Mouse (Mus musculus) MEL (cell line): ENCODE data around the gene Lce1f. TPM values are rescaled to one million over a fixed set of nuclear protein-coding genes. Genes with fewer than 3 reads are reported as not detected.

Experiments used
- DNase-seq: peaks from one replicate; pipeline ENCODE4 v3.0.0; 2011; ENCODE audit warnings: low read depth, low spot score
- H3K27ac ChIP-seq: 2 replicates; pipeline ENCODE4 v1.5.1; 2012; ENCODE audit warnings: low read depth, mild to moderate bottlenecking, control low read depth, low read length, moderate library complexity; ENCODE audit not compliant: control insufficient read depth
- H3K27me3 ChIP-seq, 2 experiments: fragments of 150-350 bp in 1 of 2; sonication (generic) in 1 of 2; 2 replicates each; pipeline ENCODE4 v1.6.1; 2012; ENCODE audit warnings: low read length in 2 of 2, mild to moderate bottlenecking in 2 of 2, improper control_type of control experiment in 1 of 2, moderate library complexity in 1 of 2; ENCODE audit not compliant: insufficient read depth in 2 of 2, control insufficient read depth in 1 of 2
- H3K36me3 ChIP-seq, 2 experiments: 2 replicates each; pipeline ENCODE4 v1.6.1; 2012 to 2014; ENCODE audit warnings: low read length in 2 of 2, improper control_type of control experiment in 1 of 2, inconsistent platforms in 1 of 2, mild to moderate bottlenecking in 1 of 2; ENCODE audit not compliant: insufficient read depth in 2 of 2, control insufficient read depth in 1 of 2
- H3K4me1 ChIP-seq, 2 experiments: fragments of 150-350 bp in 1 of 2; sonication (generic) in 1 of 2; 2 replicates each; pipeline ENCODE4 v1.6.1; 2012; ENCODE audit warnings: low read length in 2 of 2, improper control_type of control experiment in 1 of 2, mild to moderate bottlenecking in 1 of 2; ENCODE audit not compliant: insufficient read depth in 2 of 2, control insufficient read depth in 1 of 2
- H3K4me3 ChIP-seq, 2 experiments: fragments of 150-350 bp in 1 of 2; sonication (generic) in 1 of 2; 2 replicates each; pipeline ENCODE4 v1.5.1; 2012; ENCODE audit warnings: low read depth in 2 of 2, low read length in 2 of 2, mild to moderate bottlenecking in 2 of 2, moderate library complexity in 2 of 2, control low read depth in 1 of 2, improper control_type of control experiment in 1 of 2; ENCODE audit not compliant: control insufficient read depth in 1 of 2, insufficient read depth in 1 of 2
- H3K79me2 ChIP-seq: 2 replicates; pipeline ENCODE4 v1.6.1; 2012; ENCODE audit warnings: mild to moderate bottlenecking, low read length, moderate library complexity; ENCODE audit not compliant: control insufficient read depth, poor library complexity, insufficient read depth
- H3K9ac ChIP-seq: 2 replicates; pipeline ENCODE4 v1.6.1; 2012; ENCODE audit warnings: low read depth, mild to moderate bottlenecking, control low read depth, low read length, moderate library complexity; ENCODE audit not compliant: control insufficient read depth, poor library complexity, severe bottlenecking
- H3K9me3 ChIP-seq: fragments of 150-350 bp; sonication (generic); replicated peaks from 2 replicates; pipeline ENCODE4 v1.6.1; 2012; ENCODE audit warnings: mild to moderate bottlenecking, low read length, improper control_type of control experiment, moderate library complexity; ENCODE audit not compliant: insufficient read depth
- CHD1 ChIP-seq: IDR thresholded peaks from 2 replicates; pipeline ENCODE4 v1.6.1; 2012; ENCODE audit warnings: low read depth, mild to moderate bottlenecking, inconsistent platforms, low read length, improper control_type of control experiment
- CTCF ChIP-seq, 3 experiments: IDR thresholded peaks in 2 of 3; conservative IDR thresholded peaks in 1 of 3; 2 replicates each; pipeline ENCODE4 v1.5.1; 2011 to 2012; ENCODE audit warnings: low read length in 3 of 3, low read depth in 2 of 3, mild to moderate bottlenecking in 2 of 3, improper control_type of control experiment in 1 of 3, inconsistent platforms in 1 of 3, mixed read lengths in 1 of 3, moderate library complexity in 1 of 3; ENCODE audit not compliant: control insufficient read depth in 1 of 3, insufficient read depth in 1 of 3, poor library complexity in 1 of 3, severe bottlenecking in 1 of 3
- E2F4 ChIP-seq: IDR thresholded peaks from 2 replicates; pipeline ENCODE4 v1.6.1; 2011; ENCODE audit warnings: low read depth, low read length, improper control_type of control experiment, borderline replicate concordance
- EP300 ChIP-seq, 2 experiments: IDR thresholded peaks; 2 replicates each; pipeline ENCODE4 v1.6.1; 2011; ENCODE audit warnings: improper control_type of control experiment in 2 of 2, low read length in 2 of 2, low read depth in 1 of 2, mild to moderate bottlenecking in 1 of 2
- ETS1 ChIP-seq: IDR thresholded peaks from 2 replicates; pipeline ENCODE4 v1.6.1; 2012; ENCODE audit warnings: low read depth, mild to moderate bottlenecking, inconsistent platforms, low read length, improper control_type of control experiment, moderate library complexity
- GABPA ChIP-seq: IDR thresholded peaks from 2 replicates; pipeline ENCODE4 v1.6.1; 2012; ENCODE audit warnings: low read depth, mild to moderate bottlenecking, inconsistent platforms, low read length, improper control_type of control experiment, moderate library complexity
- JUND ChIP-seq: IDR thresholded peaks from 2 replicates; pipeline ENCODE4 v1.6.1; 2011; ENCODE audit warnings: low read depth, mild to moderate bottlenecking, improper control_type of control experiment, low read length
- MAFK ChIP-seq: IDR thresholded peaks from 2 replicates; pipeline ENCODE4 v1.6.1; 2011; ENCODE audit warnings: low read depth, mild to moderate bottlenecking, low read length, improper control_type of control experiment, borderline replicate concordance
- MAX ChIP-seq: IDR thresholded peaks from 2 replicates; pipeline ENCODE4 v1.6.1; 2011; ENCODE audit warnings: low read length, improper control_type of control experiment
- MAZ ChIP-seq: IDR thresholded peaks from 2 replicates; pipeline ENCODE4 v1.6.1; 2012; ENCODE audit warnings: low read depth, mild to moderate bottlenecking, inconsistent platforms, low read length, improper control_type of control experiment
- MXI1 ChIP-seq: IDR thresholded peaks from 2 replicates; pipeline ENCODE4 v1.6.1; 2011; ENCODE audit warnings: mild to moderate bottlenecking, low read depth, low read length, improper control_type of control experiment
- NELFE ChIP-seq: IDR thresholded peaks from 2 replicates; pipeline ENCODE4 v1.6.1; 2011; ENCODE audit warnings: low read depth, low read length, improper control_type of control experiment
- RCOR1 ChIP-seq: IDR thresholded peaks from 2 replicates; pipeline ENCODE4 v1.6.1; 2012; ENCODE audit warnings: low read depth, mild to moderate bottlenecking, inconsistent platforms, low read length, improper control_type of control experiment
- SIN3A ChIP-seq: IDR thresholded peaks from 2 replicates; pipeline ENCODE4 v1.6.1; 2012; ENCODE audit warnings: low read length, improper control_type of control experiment, inconsistent platforms
- SMC3 ChIP-seq: IDR thresholded peaks from 2 replicates; pipeline ENCODE4 v1.6.1; 2011; ENCODE audit warnings: low read depth, low read length, improper control_type of control experiment
- TAL1 ChIP-seq: IDR thresholded peaks from 2 replicates; pipeline ENCODE4 v1.6.1; 2012; ENCODE audit warnings: mild to moderate bottlenecking, inconsistent platforms, low read length, moderate library complexity, mixed read lengths
- TBP ChIP-seq: IDR thresholded peaks from 2 replicates; pipeline ENCODE4 v1.8.0; 2011; ENCODE audit warnings: low read depth, low read length, improper control_type of control experiment
- TCF12 ChIP-seq: IDR thresholded peaks from 2 replicates; pipeline ENCODE4 v1.6.1; 2014; ENCODE audit warnings: low read depth, mild to moderate bottlenecking, inconsistent platforms, low read length, improper control_type of control experiment, moderate library complexity
- UBTF ChIP-seq: IDR thresholded peaks from 2 replicates; pipeline ENCODE4 v1.6.1; 2012; ENCODE audit warnings: low read depth, mild to moderate bottlenecking, inconsistent platforms, low read length, improper control_type of control experiment, moderate library complexity, borderline replicate concordance; ENCODE audit not compliant: insufficient read depth
- USF2 ChIP-seq, 2 experiments: IDR thresholded peaks; 2 replicates each; pipeline ENCODE4 v1.6.1; 2011 to 2012; ENCODE audit warnings: improper control_type of control experiment in 2 of 2, low read length in 2 of 2, borderline replicate concordance in 1 of 2, inconsistent platforms in 1 of 2, low read depth in 1 of 2, mild to moderate bottlenecking in 1 of 2; ENCODE audit not compliant: insufficient read depth in 1 of 2
- ZC3H11A ChIP-seq: IDR thresholded peaks from 2 replicates; pipeline ENCODE4 v1.6.1; 2012; ENCODE audit warnings: low read depth, mild to moderate bottlenecking, inconsistent platforms, low read length, improper control_type of control experiment
- ZNF384 ChIP-seq: IDR thresholded peaks from 2 replicates; pipeline ENCODE4 v1.6.1; 2012; ENCODE audit warnings: low read depth, mild to moderate bottlenecking, inconsistent platforms, low read length, improper control_type of control experiment
- polyA plus RNA-seq, 2 experiments: library from polyadenylated mRNA; stranded (reverse) in 1 of 2; unstranded in 1 of 2; fragments of >175 nt in 1 of 2; fragments of >200 nt in 1 of 2; gene quantifications; 2 replicates each; pipeline versions ENCODE4 v1.2.1 to v1.2.4; 2012; ENCODE audit warnings: low replicate concordance in 2 of 2, low read depth in 1 of 2; ENCODE audit not compliant: insufficient read length in 2 of 2, insufficient read depth in 1 of 2, missing spikeins in 1 of 2
- total RNA-seq: library from RNA; depleted of rRNA; stranded (reverse); fragments of 300-350 nt; gene quantifications from 2 replicates; pipeline ENCODE4 v1.2.3, GENCODE M21; 2012

Gene Lce1f
- total and polyA plus RNA-seq, 3 experiments: not detected

DNA sequence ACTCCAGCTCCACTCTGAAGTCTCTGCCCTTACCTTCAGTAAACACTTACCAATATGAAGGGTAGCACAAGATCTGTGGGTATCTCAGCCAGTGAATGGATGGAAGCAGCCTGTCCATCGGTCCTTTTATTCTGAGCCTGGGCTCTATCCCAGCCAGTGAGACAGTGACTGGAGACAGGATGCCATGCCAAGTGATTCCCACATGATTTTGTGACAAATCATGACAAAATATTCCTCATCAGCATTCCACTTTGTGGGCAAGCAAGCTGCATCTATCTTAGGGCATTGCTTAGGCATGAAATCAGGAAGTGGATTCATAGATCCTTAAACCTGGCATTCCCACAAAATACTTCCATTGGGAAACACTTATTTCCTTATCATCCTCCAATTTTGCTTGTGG is 32.1 kb upstream of the Lce1f start, which contains the start of gene Lce1g:
Gene Lce1g, minus strand, starts transcription at position 101 of the 400 bp plus-strand sequence.
- Histone ChIP-seq H3K79me2 (no peaks in the 10 kb centered on the region), H3K9me3 (no peaks in the 10 kb centered on the region), H3K36me3 (no peaks in the 10 kb centered on the region), H3K4me1 (no peaks in the 10 kb centered on the region), H3K9ac (no peak within 1 kb of the TSS), H3K27me3 (no peaks in the 10 kb centered on the region), H3K4me3 (no peak within 1 kb of the TSS), H3K27ac (no peak within 1 kb of the TSS)
- no peak for DNase-seq
- TF ChIP-seq JUND (no peak), MXI1 (no peak), ZC3H11A (no peak), UBTF (no peak), ZNF384 (no peak), GABPA (no peak), NELFE (no peak), MAX (no peak), MAZ (no peak), SIN3A (no peak), CTCF (IDR thresholded peaks at IDR 0.05 in 2 of 3, conservative IDR thresholded peaks at IDR 0.05 in 1 of 3; ENCODE audit: control insufficient read depth in 1 of 3, insufficient read depth in 1 of 3, low read depth in 2 of 3, low read length in 3 of 3, poor library complexity in 1 of 3, severe bottlenecking in 1 of 3) (no peak), E2F4 (no peak)

GRCm38 (mm10) chr3:92738996-92739395 is 18.8 kb upstream of the Lce1f start, which contains the start of gene Gm38119:
Gene Gm38119, minus strand, starts transcription at chr3:92739096.
- TF ChIP-seq UBTF (no peak), EP300 (IDR thresholded peaks at IDR 0.05; ENCODE audit: low read depth in 1 of 2, low read length in 2 of 2) (no peak), TCF12 (no peak), ETS1 (no peak), TBP (no peak), NELFE (no peak), SIN3A (no peak), MAFK (no peak), CTCF (IDR thresholded peaks at IDR 0.05 in 2 of 3, conservative IDR thresholded peaks at IDR 0.05 in 1 of 3; ENCODE audit: control insufficient read depth in 1 of 3, insufficient read depth in 1 of 3, low read depth in 2 of 3, low read length in 3 of 3, poor library complexity in 1 of 3, severe bottlenecking in 1 of 3) (no peak), SMC3 (no peak), RCOR1 (no peak), USF2 (IDR thresholded peaks at IDR 0.05; ENCODE audit: borderline replicate concordance in 1 of 2, insufficient read depth in 1 of 2, low read depth in 1 of 2, low read length in 2 of 2) (no peak), GABPA (no peak), ZNF384 (no peak), TAL1 (no peak), CHD1 (no peak)
- no peak within 1 kb of the TSS for H3K4me3 ChIP-seq
- no peak within 1 kb of the TSS for H3K9ac ChIP-seq
- no peaks in the 10 kb centered on the region for H3K4me1 ChIP-seq
- no peak within 1 kb of the TSS for H3K27ac ChIP-seq
- DNase-seq: no peak
- no peaks in the 10 kb centered on the region for H3K9me3 ChIP-seq
- H3K27me3 ChIP-seq: no peaks in the 10 kb centered on the region
- H3K36me3 ChIP-seq: no peaks in the 10 kb centered on the region
- H3K79me2 ChIP-seq: no peaks in the 10 kb centered on the region
